Mouse (Mus musculus) thymus, postnatal 25 days (tissue): ENCODE data around the gene 4930590J08Rik.

Experiments
- DNase-seq: peaks from one replicate; pipeline ENCODE4 v3.0.0; 2022

4930590J08Rik gene

GRCm38 (mm10) chr6:91966006-91966405 lies 63.4 kb downstream of the 4930590J08Rik start:
- DNase-seq: no peak

- DNase-seq: peak; percentile 3
Measured at GRCm38 (mm10) chr6:91972201-91972646, 69.6 kb downstream of the 4930590J08Rik start.

- no peak for DNase-seq
Measured at GRCm38 (mm10) chr6:91973972-91974371, 71.4 kb downstream of the 4930590J08Rik start.

DNA sequence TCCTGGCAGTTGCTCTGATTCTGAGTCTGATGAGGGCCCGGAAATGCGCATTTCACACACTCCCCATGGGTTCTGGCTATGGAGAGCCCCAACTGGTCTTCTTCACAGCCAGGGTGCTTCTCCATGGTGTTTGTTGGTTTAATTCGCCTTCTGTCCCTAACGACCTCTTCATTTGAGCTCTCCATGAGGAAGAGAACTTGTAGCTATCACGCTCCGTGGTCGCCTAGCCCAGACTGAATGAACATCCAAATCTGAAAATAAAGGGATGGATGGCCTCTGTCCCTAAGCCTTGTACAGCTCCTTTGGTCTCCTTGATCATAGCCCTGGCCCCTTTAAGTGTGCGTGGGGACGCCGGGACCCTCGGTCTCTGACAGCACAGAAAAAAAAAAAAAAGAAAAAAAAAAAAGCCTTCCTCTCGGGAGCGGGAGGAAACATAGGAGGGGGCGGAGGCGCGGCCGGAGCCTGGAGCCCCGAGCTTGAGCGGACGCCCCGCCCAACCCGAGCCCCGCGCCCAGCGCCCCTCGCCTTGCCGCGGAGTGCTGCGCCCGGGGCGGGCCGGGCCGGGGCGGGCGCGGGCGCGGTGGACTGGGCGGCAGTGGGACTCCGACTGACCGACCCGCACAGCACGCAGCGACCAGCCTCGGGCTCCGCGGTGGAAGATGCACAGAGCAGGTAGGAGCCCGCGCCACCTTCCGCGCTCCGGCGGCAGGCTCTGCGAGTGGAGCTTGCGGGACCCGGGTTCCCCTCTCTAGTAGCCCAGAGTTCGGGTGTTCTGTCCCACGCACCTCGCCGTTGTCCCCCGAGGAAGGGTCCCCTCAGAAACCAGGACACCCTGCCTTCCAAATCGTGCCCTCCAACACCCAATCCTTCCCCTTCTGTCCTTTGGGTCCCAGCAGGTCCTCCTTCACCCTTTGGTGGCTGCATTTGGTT lies 76.0 kb downstream of the 4930590J08Rik start, which contains the start of gene Fgd5:
Fgd5 (plus strand) TSS at position 508 of the 930 bp plus-strand sequence.
- DNase-seq: no peak

DNA sequence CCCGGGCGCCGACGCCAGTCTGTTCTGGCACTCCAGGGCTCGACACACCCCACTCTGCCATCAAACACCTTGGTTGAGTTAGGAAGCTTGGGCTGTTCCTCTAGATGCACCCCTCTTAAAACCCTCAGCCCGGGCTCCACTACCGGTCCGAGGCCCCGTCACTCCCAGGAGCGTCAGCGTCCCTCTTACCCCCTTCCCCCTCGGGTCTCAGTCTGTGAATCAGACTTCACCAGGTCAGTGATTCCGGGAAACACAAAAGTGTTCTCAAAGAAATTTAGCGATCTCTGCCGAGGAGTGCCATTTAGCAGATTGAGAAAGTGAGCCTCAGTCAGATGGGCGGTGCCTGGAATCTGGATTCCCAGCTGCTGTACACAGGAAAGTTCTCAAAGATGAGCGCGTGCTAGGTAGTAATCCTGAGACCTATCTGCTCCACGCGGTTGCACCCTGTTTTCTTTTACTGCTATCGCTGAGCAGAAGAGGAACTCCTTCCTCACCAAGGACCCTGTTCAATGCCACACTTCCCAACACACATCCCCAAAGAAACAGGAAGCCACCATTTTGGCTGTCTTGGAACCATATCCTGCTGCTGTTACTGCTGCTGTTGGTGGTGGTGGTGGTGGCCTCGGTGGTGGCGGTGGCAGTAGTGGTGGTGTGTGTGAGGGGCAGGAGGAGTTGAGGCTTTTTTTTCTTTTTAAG lies 76.8 kb downstream of the 4930590J08Rik start:
- DNase-seq: no peak

DNA sequence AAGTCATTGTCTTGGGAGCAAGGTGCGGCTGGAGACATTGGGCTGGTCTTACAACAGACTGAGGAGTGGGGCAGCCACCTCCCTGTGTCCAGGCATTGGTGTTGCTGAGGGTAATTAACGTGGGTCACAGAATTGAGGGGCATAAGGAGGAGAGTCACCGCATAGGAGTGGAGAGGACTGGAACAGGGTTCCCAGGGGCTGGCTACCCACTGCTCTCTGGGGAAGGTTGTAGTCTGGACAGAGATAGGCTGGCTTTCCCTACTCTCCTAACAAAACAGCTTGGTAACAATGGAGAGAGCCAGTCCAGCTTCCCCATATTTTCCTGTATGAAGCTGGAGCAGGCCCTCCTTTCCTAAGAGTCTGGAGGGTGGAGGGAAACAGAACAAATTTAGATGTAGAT lies 77.4 kb downstream of the 4930590J08Rik start:
- no peak for DNase-seq

GRCm38 (mm10) chr6:91990101-91990500 lies 87.5 kb downstream of the 4930590J08Rik start:
- no peak for DNase-seq

- DNase-seq: no peak
Measured at GRCm38 (mm10) chr6:91992823-91993222, 90.2 kb downstream of the 4930590J08Rik start.

- DNase-seq: no peak
Measured at GRCm38 (mm10) chr6:91993795-91994505, 91.3 kb downstream of the 4930590J08Rik start.

DNA sequence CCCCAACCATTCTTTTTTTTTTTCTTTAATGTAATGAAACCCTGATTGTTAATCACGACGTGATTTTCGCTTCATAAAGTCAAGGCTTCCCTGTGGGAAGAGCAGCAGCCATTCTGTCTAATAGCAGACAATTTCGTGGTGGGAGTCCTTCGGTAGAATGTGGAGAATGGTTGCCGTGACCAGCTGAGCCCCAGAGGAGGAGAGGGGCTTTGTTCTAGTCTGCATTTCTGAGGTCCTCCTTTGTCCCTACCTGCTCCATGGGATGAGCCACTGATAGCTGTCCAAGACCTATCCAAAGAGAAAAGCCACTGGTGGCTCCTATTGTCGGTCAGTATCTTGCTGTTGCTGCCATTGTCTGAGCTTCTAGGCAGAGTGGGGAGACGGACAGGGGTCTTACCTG lies 93.5 kb downstream of the 4930590J08Rik start:
- DNase-seq: no peak
